Mouse (Mus musculus): ENCODE results near the gene Dnaja1.

The Dnaja1 gene

GRCm38 (mm10) chr4:40759876-40760275 is 37.9 kb downstream of the Dnaja1 start:
- Histone ChIP-seq H3K9me3 (ENCODE audit: low read length) (no peaks in the 10 kb centered on the region), H3K4me3 (replicated peaks; ENCODE audit: low read length) (no peak overlapping the region), H3K27me3 (ENCODE audit: insufficient read depth, low read length) (peaks cover 19% of the 10 kb centered on the region), H3K4me1 (replicated peaks; ENCODE audit: low read depth, low read length) (peaks cover 10% of the 10 kb centered on the region), H3K36me3 (ENCODE audit: insufficient read depth, low read length) (peaks cover 11% of the 10 kb centered on the region)
- TF ChIP-seq CTCF (conservative IDR thresholded peaks at IDR 0.05; ENCODE audit: low read length) (no peak), POU5F1 (IDR thresholded peaks at IDR 0.05; ENCODE audit: borderline replicate concordance, low read length) (no peak), NANOG (IDR thresholded peaks at IDR 0.05; ENCODE audit: borderline replicate concordance, low read length) (no peak)

- Histone ChIP-seq H3K4me1 (replicated peaks; ENCODE audit: low read depth, low read length) (peaks cover 77% of the 10 kb centered on the region), H3K36me3 (ENCODE audit: insufficient read depth, low read length) (no peaks in the 10 kb centered on the region), H3K27me3 (ENCODE audit: insufficient read depth, low read length) (no peaks in the 10 kb centered on the region), H3K9me3 (ENCODE audit: low read length) (no peaks in the 10 kb centered on the region), H3K4me3 (replicated peaks; ENCODE audit: low read length) (peak overlapping the region; percentile 57)
- TF ChIP-seq POU5F1 (IDR thresholded peaks at IDR 0.05; ENCODE audit: borderline replicate concordance, low read length), result no peak
- peak; percentile 87 for TF ChIP-seq CTCF (conservative IDR thresholded peaks at IDR 0.05; ENCODE audit: low read length)
These were observed 52.6 kb downstream of the Dnaja1 start for GRCm38 (mm10) chr4:40774279-40775259.

- H3K9me3 ChIP-seq (ENCODE audit: low read length), result no peaks in the 10 kb centered on the region
These were observed 54.5 kb downstream of the Dnaja1 start for GRCm38 (mm10) chr4:40776416-40776815.

GRCm38 (mm10) chr4:40777116-40777515 is 55.2 kb downstream of the Dnaja1 start:
- Histone ChIP-seq H3K4me3 (replicated peaks; ENCODE audit: low read length) (no peak overlapping the region), H3K9me3 (ENCODE audit: low read length) (no peaks in the 10 kb centered on the region), H3K27me3 (ENCODE audit: insufficient read depth, low read length) (no peaks in the 10 kb centered on the region), H3K4me1 (replicated peaks; ENCODE audit: low read depth, low read length) (peaks cover 88% of the 10 kb centered on the region), H3K36me3 (ENCODE audit: insufficient read depth, low read length) (no peaks in the 10 kb centered on the region)
- TF ChIP-seq NANOG (IDR thresholded peaks at IDR 0.05; ENCODE audit: borderline replicate concordance, low read length), result no peak
- TF ChIP-seq POU5F1 (IDR thresholded peaks at IDR 0.05; ENCODE audit: borderline replicate concordance, low read length), result no peak
- no peak for TF ChIP-seq CTCF (conservative IDR thresholded peaks at IDR 0.05; ENCODE audit: low read length)

More at GRCm38 (mm10) chr4:40776416-40776815, 54.5 kb downstream of the Dnaja1 start:
- TF ChIP-seq CTCF (conservative IDR thresholded peaks at IDR 0.05; ENCODE audit: low read length) (no peak), NANOG (IDR thresholded peaks at IDR 0.05; ENCODE audit: borderline replicate concordance, low read length) (no peak), POU5F1 (IDR thresholded peaks at IDR 0.05; ENCODE audit: borderline replicate concordance, low read length) (no peak)
- Histone ChIP-seq H3K27me3 (ENCODE audit: insufficient read depth, low read length) (no peaks in the 10 kb centered on the region), H3K4me3 (replicated peaks; ENCODE audit: low read length) (no peak overlapping the region), H3K36me3 (ENCODE audit: insufficient read depth, low read length) (no peaks in the 10 kb centered on the region), H3K4me1 (replicated peaks; ENCODE audit: low read depth, low read length) (peaks cover 88% of the 10 kb centered on the region)

- peaks cover 92% of the 10 kb centered on the region for H3K4me1 ChIP-seq (replicated peaks; ENCODE audit: low read depth, low read length)
- no peaks in the 10 kb centered on the region for H3K9me3 ChIP-seq (ENCODE audit: low read length)
- no peaks in the 10 kb centered on the region for H3K36me3 ChIP-seq (ENCODE audit: insufficient read depth, low read length)
- 0 out of 2 replicates have a peak overlapping the region, but pooled peaks have one; percentile 29 for H3K4me3 ChIP-seq (replicated peaks; ENCODE audit: low read length)
- no peak for TF ChIP-seq POU5F1 (IDR thresholded peaks at IDR 0.05; ENCODE audit: borderline replicate concordance, low read length)
- peak; percentile 45 for TF ChIP-seq CTCF (conservative IDR thresholded peaks at IDR 0.05; ENCODE audit: low read length)
- H3K27me3 ChIP-seq (ENCODE audit: insufficient read depth, low read length), result no peaks in the 10 kb centered on the region
These were observed 56.7 kb downstream of the Dnaja1 start for GRCm38 (mm10) chr4:40778656-40779055.

GRCm38 (mm10) chr4:40781143-40781542 is 59.2 kb downstream of the Dnaja1 start:
- H3K9me3 ChIP-seq (ENCODE audit: low read length), result no peaks in the 10 kb centered on the region
- no peak for TF ChIP-seq CTCF (conservative IDR thresholded peaks at IDR 0.05; ENCODE audit: low read length)
- TF ChIP-seq POU5F1 (IDR thresholded peaks at IDR 0.05; ENCODE audit: borderline replicate concordance, low read length), result no peak
- TF ChIP-seq NANOG (IDR thresholded peaks at IDR 0.05; ENCODE audit: borderline replicate concordance, low read length), result no peak
- H3K36me3 ChIP-seq (ENCODE audit: insufficient read depth, low read length), result no peaks in the 10 kb centered on the region
- peak overlapping the region; percentile 58 for H3K4me3 ChIP-seq (replicated peaks; ENCODE audit: low read length)
- no peaks in the 10 kb centered on the region for H3K27me3 ChIP-seq (ENCODE audit: insufficient read depth, low read length)
- peaks cover 95% of the 10 kb centered on the region for H3K4me1 ChIP-seq (replicated peaks; ENCODE audit: low read depth, low read length)

- peaks cover 94% of the 10 kb centered on the region for H3K4me1 ChIP-seq (replicated peaks; ENCODE audit: low read depth, low read length)
- no peak for TF ChIP-seq NANOG (IDR thresholded peaks at IDR 0.05; ENCODE audit: borderline replicate concordance, low read length)
- TF ChIP-seq POU5F1 (IDR thresholded peaks at IDR 0.05; ENCODE audit: borderline replicate concordance, low read length), result no peak
- no peak for TF ChIP-seq CTCF (conservative IDR thresholded peaks at IDR 0.05; ENCODE audit: low read length)
- H3K4me3 ChIP-seq (replicated peaks; ENCODE audit: low read length), result peak overlapping the region; percentile 58
- H3K36me3 ChIP-seq (ENCODE audit: insufficient read depth, low read length), result no peaks in the 10 kb centered on the region
- H3K9me3 ChIP-seq (ENCODE audit: low read length), result no peaks in the 10 kb centered on the region
- H3K27me3 ChIP-seq (ENCODE audit: insufficient read depth, low read length), result no peaks in the 10 kb centered on the region
These were observed 60.0 kb downstream of the Dnaja1 start for GRCm38 (mm10) chr4:40781797-40782495.

- Histone ChIP-seq H3K9me3 (ENCODE audit: low read length) (no peaks in the 10 kb centered on the region), H3K4me3 (replicated peaks; ENCODE audit: low read length) (no peak overlapping the region), H3K36me3 (ENCODE audit: insufficient read depth, low read length) (no peaks in the 10 kb centered on the region), H3K4me1 (replicated peaks; ENCODE audit: low read depth, low read length) (peaks cover 93% of the 10 kb centered on the region), H3K27me3 (ENCODE audit: insufficient read depth, low read length) (no peaks in the 10 kb centered on the region)
- TF ChIP-seq NANOG (IDR thresholded peaks at IDR 0.05; ENCODE audit: borderline replicate concordance, low read length), result no peak
- TF ChIP-seq POU5F1 (IDR thresholded peaks at IDR 0.05; ENCODE audit: borderline replicate concordance, low read length), result no peak
- no peak for TF ChIP-seq CTCF (conservative IDR thresholded peaks at IDR 0.05; ENCODE audit: low read length)
These were observed 61.1 kb downstream of the Dnaja1 start for GRCm38 (mm10) chr4:40783049-40783448.

Data from E14TG2a.4 (cell line).